Mouse (Mus musculus) layer of hippocampus, postnatal 25 days (tissue): Measurements from ENCODE around the gene Treml2. TPM values are rescaled to one million over a fixed set of nuclear protein-coding genes. Genes with fewer than 3 reads are reported as not detected.
"Not testable (repeated sequence)": the region's sequence is repeated elsewhere in the genome, so short reads cannot be mapped to it uniquely, and the experiment has no call there.

ENCODE experiments used
- DNase-seq, 2 experiments: peaks; one replicate each; pipeline ENCODE4 v3.0.0; 2022; ENCODE audit warnings: mixed read lengths in 2 of 2, low spot score in 1 of 2; ENCODE audit errors: extremely low spot score in 1 of 2
- total RNA-seq, 2 experiments: library from RNA; stranded (reverse); gene quantifications; 2 replicates each; pipeline ENCODE4 v1.2.3; 2021

Gene Treml2
- total RNA-seq, 2 experiments from 2014 or later, result 0.15 to 0.40 TPM

- DNase-seq, result no peak
These were observed 46.9 kb downstream of the Treml2 start, which contains the start of gene Trem2 for GRCm38 (mm10) chr17:48346231-48346630. Gene Trem2, plus strand, starts transcription at chr17:48346401.

- DNase-seq, result no peak
These were observed 47.5 kb downstream of the Treml2 start for GRCm38 (mm10) chr17:48346834-48347233.

DNA sequence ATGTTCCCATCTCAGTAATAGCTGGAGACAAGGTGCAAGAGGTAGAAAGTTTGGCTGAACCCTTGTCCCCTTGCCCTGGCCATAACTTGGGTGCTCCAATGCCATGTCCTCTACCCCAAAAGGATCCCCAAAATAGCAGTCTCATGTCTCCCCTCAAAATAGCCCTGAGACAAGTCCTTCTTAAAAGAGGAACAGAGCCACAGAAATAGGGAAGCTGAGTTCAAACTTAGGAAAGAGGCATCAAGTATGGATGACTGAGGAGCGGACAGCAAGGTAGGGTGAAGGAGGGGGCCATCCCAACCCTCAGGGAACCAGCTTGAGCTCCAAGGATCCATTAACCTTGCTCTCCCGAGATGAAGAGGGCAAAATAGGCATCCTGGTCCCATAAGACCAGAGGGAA is 48.0 kb downstream of the Treml2 start:
- no peak for DNase-seq

- no peak for DNase-seq
These were observed 51.4 kb downstream of the Treml2 start for GRCm38 (mm10) chr17:48350681-48351193.

DNA sequence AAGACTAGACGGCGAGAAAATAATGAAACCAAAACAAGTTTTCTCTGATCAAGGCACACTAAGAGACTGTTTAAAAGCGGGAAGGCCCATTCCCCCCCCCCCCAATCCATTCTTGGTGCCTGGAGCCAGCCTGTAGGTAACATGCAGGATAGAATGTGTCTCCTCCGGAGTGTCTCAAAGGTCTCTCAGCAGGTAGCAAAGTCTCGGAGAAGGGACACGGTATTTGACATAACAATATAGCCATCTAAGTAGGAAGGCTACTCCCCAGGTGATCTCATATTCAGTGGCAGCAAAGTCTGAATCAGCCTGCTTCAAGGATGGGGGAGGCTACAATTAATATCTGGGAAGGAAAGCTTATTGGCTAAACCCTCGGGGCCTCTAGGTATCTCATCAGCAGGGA is 53.7 kb downstream of the Treml2 start:
- not testable (repeated sequence) for DNase-seq

- DNase-seq, result no peak
These were observed 56.5 kb downstream of the Treml2 start for GRCm38 (mm10) chr17:48355822-48356221.

DNA sequence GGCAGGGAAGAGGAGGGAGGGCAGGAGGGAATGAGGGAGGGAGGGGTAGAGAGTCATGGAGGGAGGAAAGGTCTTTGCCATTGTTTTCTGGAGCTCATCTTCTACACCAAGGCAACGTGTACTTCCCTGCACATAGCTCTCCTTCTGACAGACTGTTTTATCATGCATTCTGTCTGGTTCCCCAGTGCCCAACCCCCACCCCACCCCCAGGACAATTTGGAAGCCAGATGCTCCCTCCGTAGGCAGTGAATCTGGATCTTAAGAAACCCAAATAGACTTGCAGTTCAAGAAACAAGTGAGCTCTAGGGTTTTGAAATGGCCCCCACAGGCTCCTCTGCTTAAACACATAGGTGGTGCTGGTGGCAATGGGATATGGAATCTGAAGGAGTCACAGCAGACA is 58.6 kb downstream of the Treml2 start:
- DNase-seq, result no peak

DNA sequence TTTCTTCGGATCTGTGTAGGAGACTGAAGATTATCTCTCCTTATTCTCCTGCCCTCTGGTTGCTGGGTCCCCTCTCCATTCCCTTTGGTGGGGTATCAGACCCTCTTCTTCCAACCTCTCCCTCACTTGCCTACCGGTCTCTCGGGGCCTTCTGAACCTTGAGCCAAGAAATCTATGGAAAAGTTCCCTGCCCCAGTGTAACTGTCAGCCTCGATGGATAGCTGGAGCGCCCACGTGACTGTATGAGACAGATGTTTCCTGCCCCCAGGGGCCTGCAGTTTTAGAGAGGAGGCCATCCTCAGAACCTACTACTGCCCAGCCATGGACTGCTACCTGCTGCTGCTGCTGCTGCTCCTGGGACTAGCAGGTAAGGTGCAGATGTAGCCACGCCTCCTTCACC is 60.3 kb downstream of the Treml2 start, which contains the start of gene Treml1:
Gene Treml1 (plus strand): TSS at position 301 of the 400 bp plus-strand sequence.
- DNase-seq, result no peak

- no peak for DNase-seq
These were observed 61.2 kb downstream of the Treml2 start for GRCm38 (mm10) chr17:48360462-48360861.

Other genes starting within 250 kb of the Treml2 start
- not detected for gene 1700067P10Rik, start 210.2 kb upstream of the Treml2 start, total RNA-seq
- gene 9830107B12Rik, start 153.2 kb upstream of the Treml2 start, total RNA-seq, result not detected
- gene A530064D06Rik, start 132.2 kb upstream of the Treml2 start, total RNA-seq, result not detected
- gene Trem1, start 66.7 kb upstream of the Treml2 start, total RNA-seq, result not detected
- not detected for gene Trem3, start 51.7 kb upstream of the Treml2 start, total RNA-seq
- gene Treml4, start 35.2 kb upstream of the Treml2 start, total RNA-seq, result not detected
- under 1 TPM in 1 of 2 experiments, not detected in 1; 0.12 TPM for gene B430306N03Rik, start 16.6 kb downstream of the Treml2 start, total RNA-seq
- gene Trem2, start 46.9 kb downstream of the Treml2 start, total RNA-seq, result 10 to 100 TPM; 10.5 to 13.0 TPM
- gene Treml1, start 60.4 kb downstream of the Treml2 start, total RNA-seq, result not detected
- gene Nfya, start 110.4 kb downstream of the Treml2 start, total RNA-seq, result 10 to 100 TPM; 26.7 to 27.1 TPM
- gene Oard1, start 110.5 kb downstream of the Treml2 start, total RNA-seq, result 10 to 100 TPM; 10.5 to 13.7 TPM
- under 1 TPM in 1 of 2 experiments, not detected in 1; 0.20 TPM for gene Apobec2, start 133.4 kb downstream of the Treml2 start, total RNA-seq
- not detected for gene Tspo2, start 152.0 kb downstream of the Treml2 start, total RNA-seq
- gene Unc5cl, start 155.4 kb downstream of the Treml2 start, total RNA-seq, result under 1 TPM; 0.47 to 0.64 TPM